Comparison of ENCODE assay signal across 8 mouse cellular contexts in genomic region chr7:19562643-19563410, GRCm38 (mm10). TPM values are rescaled to one million over a fixed set of nuclear protein-coding genes. Genes with fewer than 3 reads are reported as not detected.
A peak's percentile ranks its signal among the peaks of the same experiment; 100 is the strongest.
DNase-seq lines count a peak whose midpoint lies in the region; ATAC-seq and TF ChIP-seq lines count a peak whose summit lies in the region.

Gene Ppp1r37, minus strand, starts transcription at chr7:19563076.

- TF ChIP-seq CTCF in liver, embryonic 14.5 days (IDR thresholded peaks at IDR 0.05; ENCODE audit: low read depth), result no peak

- peaks cover 49% of the 10 kb centered on the region for H3K4me1 ChIP-seq in embryonic facial prominence, embryonic 10.5 days
- peaks cover 13% of the 10 kb centered on the region for H3K4me1 ChIP-seq in kidney, embryonic 14.5 days (ENCODE audit: control insufficient read depth, insufficient read depth, low read length)
- peaks cover 43 to 54% of the 10 kb centered on the region in 2 experiments for H3K4me1 ChIP-seq in liver, embryonic 14.5 days (replicated peaks; ENCODE audit: control insufficient read depth in 2 of 2, insufficient read depth in 2 of 2, low read length in 1 of 2)

- WGBS in embryonic facial prominence, embryonic 10.5 days, result 3% methylated on average over 19 of the region's 19 CpGs
- 2% methylated on average over 19 of the region's 19 CpGs for WGBS in kidney, embryonic 14.5 days
- WGBS in liver, embryonic 14.5 days (ENCODE audit: insufficient replicate concordance), result 5% methylated on average over 19 of the region's 19 CpGs

- peak within 1 kb of the TSS; percentile 90 for H3K4me2 ChIP-seq in kidney, embryonic 14.5 days (replicated peaks; ENCODE audit: low read depth, low read length)
- peak within 1 kb of the TSS; percentile 94 for H3K4me2 ChIP-seq in liver, embryonic 14.5 days (ENCODE audit: low read depth)

- peaks cover 14% of the 10 kb centered on the region; the same call in 1 of the 2 replicates for H3K9me3 ChIP-seq in embryonic facial prominence, embryonic 10.5 days
- H3K9me3 ChIP-seq in kidney, embryonic 14.5 days (ENCODE audit: control insufficient read depth, low read length), result no peaks in the 10 kb centered on the region
- H3K9me3 ChIP-seq in liver, embryonic 14.5 days (ENCODE audit: control insufficient read depth, low read length), result peaks cover 4% of the 10 kb centered on the region

- H3K4me3 ChIP-seq in embryonic facial prominence, embryonic 10.5 days, result peak within 1 kb of the TSS; percentile 100
- peak within 1 kb of the TSS; percentile 64 for H3K4me3 ChIP-seq in kidney, embryonic 14.5 days (ENCODE audit: low read length)
- peak within 1 kb of the TSS; percentile 95 to 96 for H3K4me3 ChIP-seq in liver, embryonic 14.5 days (ENCODE audit: insufficient read depth in 1 of 2, low read depth in 2 of 2, low read length in 2 of 2)

- no peak for DNase-seq in urinary bladder, adult 2 months (ENCODE audit: low spot score)
- DNase-seq in urinary bladder, postnatal 25 days (ENCODE audit: low spot score), result no peak
- DNase-seq in embryonic facial prominence, embryonic 10.5 days (ENCODE audit: low spot score), result no peak
- DNase-seq in heart, adult 8-10 months (ENCODE audit: low spot score), result no peak
- no peak for DNase-seq in liver, embryonic 14.5 days (ENCODE audit: low read depth in 3 of 3, low spot score in 3 of 3)
- peak; percentile 41 for DNase-seq in retina, postnatal 7 days (ENCODE audit: low read depth, low spot score)
- DNase-seq in testis, postnatal 14 days (ENCODE audit: low spot score), result no peak

- peak within 1 kb of the TSS; percentile 94 for H3K9ac ChIP-seq in kidney, embryonic 14.5 days (ENCODE audit: low read depth, low read length)
- peak within 1 kb of the TSS; percentile 94 for H3K9ac ChIP-seq in liver, embryonic 14.5 days (replicated peaks)

- ATAC-seq in kidney, embryonic 14.5 days (ENCODE audit: low FRiP score, low TSS enrichment), result peak; percentile 44; the same call in 1 of the 2 replicates
- no peak for ATAC-seq in liver, embryonic 14.5 days (ENCODE audit: insufficient read depth)

- peaks cover 57% of the 10 kb centered on the region for H3K36me3 ChIP-seq in embryonic facial prominence, embryonic 10.5 days (replicated peaks)
- H3K36me3 ChIP-seq in kidney, embryonic 14.5 days (ENCODE audit: control insufficient read depth, insufficient read depth, low read length), result peaks cover 28% of the 10 kb centered on the region
- H3K36me3 ChIP-seq in liver, embryonic 14.5 days (replicated peaks; ENCODE audit: control insufficient read depth, insufficient read depth, low read depth), result peaks cover 22% of the 10 kb centered on the region

- peak within 1 kb of the TSS; percentile 95 for H3K27ac ChIP-seq in embryonic facial prominence, embryonic 10.5 days (replicated peaks)
- peak within 1 kb of the TSS; percentile 93 for H3K27ac ChIP-seq in kidney, embryonic 14.5 days (ENCODE audit: low read depth, low read length)
- peak within 1 kb of the TSS; percentile 97 for H3K27ac ChIP-seq in liver, embryonic 14.5 days

- H3K27me3 ChIP-seq in embryonic facial prominence, embryonic 10.5 days (replicated peaks; ENCODE audit: low read depth, poor library complexity, severe bottlenecking), result no peaks in the 10 kb centered on the region
- no peaks in the 10 kb centered on the region for H3K27me3 ChIP-seq in kidney, embryonic 14.5 days (ENCODE audit: control insufficient read depth, insufficient read depth, low read length)
- H3K27me3 ChIP-seq in liver, embryonic 14.5 days (ENCODE audit: control insufficient read depth, insufficient read depth, low read length), result no peaks in the 10 kb centered on the region

- no peak for TF ChIP-seq EP300 in liver, embryonic 14.5 days (IDR thresholded peaks at IDR 0.05; ENCODE audit: low read depth)

RNA-seq across cellular contexts. Expression of gene Ppp1r37, which starts in this region (rescaled TPM):
- polyA plus RNA-seq in urinary bladder, adult 2 months (2012; rRNA removed), result 61.4 and 64.8 TPM in 2 replicates
- 20.7 and 22.9 TPM in 2 replicates for polyA plus RNA-seq in embryonic facial prominence, embryonic 10.5 days (2016; fragmentation: Nextera tagmentation; extraction: Ambion mirVana)
- total RNA-seq in heart, adult 8-10 months (2022), result 10 to 100 TPM; 61.6 to 72.9 (median 63.8) TPM
- polyA plus RNA-seq in kidney, embryonic 14.5 days (2014; fragmentation: Nextera tagmentation; extraction: Ambion mirVana), result 6.5 and 23.0 TPM in 2 replicates
- polyA plus RNA-seq in liver, embryonic 14.5 days (2012; rRNA removed), result 21.8 and 27.0 TPM in 2 replicates
- polyA plus RNA-seq in liver, embryonic 14.5 days (2014; fragmentation: Nextera tagmentation; extraction: Ambion mirVana), result 1.5 and 2.0 TPM in 2 replicates
